Mouse (Mus musculus) ovary, postnatal 36 days (tissue): ENCODE data around the gene Dad1.
A peak's percentile ranks its signal among the peaks of the same experiment; 100 is the strongest.

Experiments used
- DNase-seq: peaks from one replicate; pipeline ENCODE4 v3.0.0; 2022; ENCODE audit warnings: low spot score, mixed read lengths

Dad1 gene

GRCm38 (mm10) chr14:54253741-54254291, at the start of gene Dad1, which contains the start of gene Abhd4:
Gene Dad1 (minus strand): TSS chr14:54254104.
Gene Abhd4 (plus strand): TSS chr14:54254188.
- DNase-seq = peak; percentile 98

DNA sequence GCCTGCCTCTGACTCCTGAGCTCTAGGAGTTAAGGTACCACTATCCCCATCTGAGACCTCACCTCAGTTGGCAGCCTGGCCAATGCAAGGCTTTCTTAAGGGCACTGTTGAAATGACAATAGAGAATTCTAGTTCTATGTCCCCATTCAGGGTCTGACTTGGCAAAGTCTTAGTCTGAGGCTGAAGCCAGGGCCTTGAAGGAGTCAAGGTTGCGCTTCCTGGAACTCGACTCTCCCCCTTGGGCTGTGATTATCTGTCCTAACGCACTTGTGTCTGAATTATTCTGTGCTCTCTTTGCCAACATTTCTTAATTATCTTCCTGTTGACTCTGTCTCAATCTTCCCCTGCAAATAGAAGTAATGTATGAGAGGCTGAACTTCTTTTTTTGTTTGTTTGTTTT, 46.8 kb upstream of the Dad1 start:
- no peak for DNase-seq

GRCm38 (mm10) chr14:54300136-54300535, 46.2 kb upstream of the Dad1 start:
- DNase-seq = peak; percentile 19

- DNase-seq = no peak
Observed at GRCm38 (mm10) chr14:54284839-54285238, 30.9 kb upstream of the Dad1 start, which contains the start of gene Olfr49. Gene Olfr49 (minus strand): TSS chr14:54284939.

- DNase-seq = no peak
Observed at GRCm38 (mm10) chr14:54276446-54276845, 22.5 kb upstream of the Dad1 start.

- no peak for DNase-seq
Observed at GRCm38 (mm10) chr14:54272696-54273095, 18.8 kb upstream of the Dad1 start.

GRCm38 (mm10) chr14:54271976-54272606, 18.2 kb upstream of the Dad1 start:
- no peak for DNase-seq

- no peak for DNase-seq
Observed at GRCm38 (mm10) chr14:54270413-54270812, 16.5 kb upstream of the Dad1 start.

- no peak for DNase-seq
Observed at GRCm38 (mm10) chr14:54269566-54269965, 15.7 kb upstream of the Dad1 start.

- DNase-seq = no peak
Observed at GRCm38 (mm10) chr14:54267966-54268365, 14.1 kb upstream of the Dad1 start.

DNA sequence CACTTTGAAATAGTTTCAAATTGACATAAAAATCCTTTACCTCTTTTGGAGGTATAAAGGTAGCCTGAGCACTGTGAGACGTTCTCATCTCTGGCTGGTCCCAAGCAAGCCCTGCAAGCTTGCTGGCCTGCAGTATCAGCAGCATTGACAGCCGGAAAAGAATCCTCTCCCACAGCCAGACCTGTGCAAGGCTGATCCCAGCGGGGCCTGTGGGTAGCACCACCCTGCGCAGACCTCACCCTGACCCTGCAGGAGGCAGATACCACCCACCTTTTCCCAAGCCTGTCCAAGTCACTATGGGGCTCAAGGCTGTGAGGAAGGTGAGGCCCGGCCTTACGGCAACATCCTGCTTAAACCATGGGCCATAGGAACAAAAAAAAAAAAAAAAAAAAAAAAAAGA, 12.0 kb upstream of the Dad1 start:
- no peak for DNase-seq

DNA sequence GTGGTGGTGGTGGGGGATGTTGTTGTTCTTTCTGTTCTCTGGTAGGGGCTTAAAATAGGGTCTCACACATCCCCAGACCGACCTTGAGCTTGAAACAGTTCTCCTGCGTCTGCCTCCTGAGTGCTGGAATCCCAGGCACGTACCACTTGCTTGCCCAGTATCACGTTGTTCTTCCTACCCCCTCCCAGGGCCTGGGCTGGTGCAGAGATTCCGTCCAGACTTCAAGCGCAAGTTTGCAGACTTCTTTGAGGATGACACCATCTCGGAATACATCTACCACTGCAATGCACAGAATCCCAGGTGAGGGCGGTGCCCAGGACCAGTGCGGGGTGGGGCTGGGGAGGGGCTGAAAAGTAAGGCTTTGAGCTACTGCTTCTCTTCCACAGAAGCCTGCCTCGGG, 11.2 kb upstream of the Dad1 start:
- DNase-seq = no peak

- no peak for DNase-seq
Observed at GRCm38 (mm10) chr14:54264231-54264630, 10.3 kb upstream of the Dad1 start.

- DNase-seq = no peak
Observed at GRCm38 (mm10) chr14:54263099-54263498, 9.2 kb upstream of the Dad1 start.

- DNase-seq = no peak
Observed at GRCm38 (mm10) chr14:54262622-54263021, 8.7 kb upstream of the Dad1 start.

GRCm38 (mm10) chr14:54261386-54261785, 7.5 kb upstream of the Dad1 start:
- no peak for DNase-seq

DNA sequence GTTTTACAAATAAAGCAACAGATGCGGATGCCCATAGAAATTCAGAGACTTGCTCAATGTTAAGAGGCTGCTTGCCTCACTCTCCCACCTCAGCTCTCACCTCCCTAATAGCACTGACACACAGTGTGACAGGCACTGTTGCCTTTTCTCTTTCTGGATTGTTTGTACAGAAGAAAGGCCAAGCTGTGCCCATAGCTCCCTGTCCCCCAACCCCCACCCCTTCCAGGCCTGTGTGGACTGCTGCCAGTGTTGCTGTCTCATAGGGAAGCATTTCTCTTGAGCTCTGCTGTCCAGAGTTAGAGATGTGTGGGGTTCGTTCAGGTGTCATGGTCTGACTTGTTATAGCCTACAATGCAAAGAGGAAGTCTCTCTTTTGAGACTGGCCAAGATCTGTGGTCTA, 6.3 kb upstream of the Dad1 start:
- no peak for DNase-seq

DNA sequence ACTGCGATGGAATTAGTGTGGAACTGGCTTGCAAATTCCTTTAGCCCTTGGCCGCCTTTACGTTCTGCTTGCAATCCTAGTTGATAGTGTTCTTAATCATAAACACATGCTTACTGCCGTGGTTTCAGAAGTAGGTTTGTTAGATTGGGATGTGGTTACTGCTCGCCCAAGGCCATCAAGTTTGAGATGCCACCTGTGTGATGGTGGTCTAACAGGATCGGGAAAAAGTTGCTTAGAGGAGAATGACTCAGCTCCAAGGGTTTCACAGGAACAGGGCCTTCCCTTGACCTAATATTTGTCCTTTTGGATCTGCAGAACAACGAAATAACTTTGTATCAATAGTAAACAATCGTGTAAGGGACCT, 5.8 kb upstream of the Dad1 start:
- no peak for DNase-seq

GRCm38 (mm10) chr14:54259003-54259721, 5.3 kb upstream of the Dad1 start:
- DNase-seq = peak; percentile 97

DNA sequence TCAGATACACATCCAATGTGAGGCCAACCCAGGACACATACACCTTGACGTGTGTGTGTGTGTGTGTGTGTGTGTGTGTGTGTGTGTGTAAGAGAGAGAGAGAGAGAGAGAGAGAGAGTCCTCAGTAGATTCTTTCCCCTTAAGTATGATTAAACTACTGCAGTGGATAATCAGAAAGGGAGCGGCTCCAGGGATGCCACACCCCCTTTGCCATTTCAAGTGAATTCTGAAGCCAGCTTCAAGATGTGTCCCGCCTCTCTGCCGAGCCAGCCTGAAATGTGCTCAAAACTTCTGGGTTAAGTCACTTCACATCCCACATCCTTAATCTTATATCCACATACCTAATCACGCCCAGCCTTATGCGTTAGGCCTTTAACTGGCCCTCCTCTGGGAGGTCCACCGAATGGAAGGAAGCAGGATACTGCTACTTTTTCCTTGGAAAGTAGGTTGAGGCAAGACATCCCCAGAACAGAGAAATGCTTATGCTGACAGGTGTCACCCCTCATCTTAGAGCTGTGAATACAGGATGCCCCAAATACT, 4.3 kb upstream of the Dad1 start:
- no peak for DNase-seq

- DNase-seq = no peak
Observed at GRCm38 (mm10) chr14:54254670-54255202, 832 bp upstream of the Dad1 start.

DNA sequence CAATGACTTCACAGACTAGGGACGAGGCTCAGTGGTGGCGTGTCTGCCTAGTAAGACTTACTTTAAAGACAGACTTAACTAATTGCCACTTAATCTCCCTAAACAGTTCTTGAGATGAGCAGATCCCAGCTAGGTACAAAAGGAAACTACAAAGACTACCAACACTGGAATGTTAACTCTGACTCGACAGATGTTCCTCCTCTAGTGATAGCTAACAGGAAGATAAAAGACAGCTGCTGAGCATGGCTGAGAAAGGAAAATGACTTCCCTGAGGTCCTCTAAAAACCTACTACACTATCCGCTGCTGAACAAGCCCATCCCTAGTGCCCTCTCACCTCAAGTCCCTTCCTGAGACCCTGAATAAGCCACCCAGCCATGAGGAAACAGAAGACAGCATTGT, 3.8 kb downstream of the Dad1 start:
- no peak for DNase-seq

DNA sequence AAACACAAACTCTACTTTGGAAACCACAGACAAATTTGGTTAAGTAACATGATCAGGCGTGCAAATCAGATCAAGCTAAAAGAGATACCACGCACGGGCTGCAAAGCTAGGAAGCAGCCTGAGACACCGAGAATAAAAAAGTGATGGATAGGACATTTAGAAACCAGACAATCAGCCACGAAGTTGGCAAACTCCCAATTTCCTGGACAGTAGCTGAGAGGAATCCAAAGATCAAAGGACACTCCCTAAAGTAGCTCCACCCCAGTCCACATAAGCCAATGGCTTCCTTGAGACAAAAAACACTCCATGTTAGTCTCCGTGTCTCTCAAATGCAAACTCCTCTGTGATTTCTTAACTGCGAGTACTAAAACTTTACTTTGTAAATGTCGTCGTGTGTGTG, 4.6 kb downstream of the Dad1 start:
- DNase-seq = no peak
